Mouse (Mus musculus) spleen, adult 2 months (tissue): ENCODE measurements around the gene Tceanc2.

ENCODE experiments used
- CTCF ChIP-seq: fragments of 200-500 bp; IDR thresholded peaks from 2 replicates; pipeline ENCODE4 v1.5.1; 2011; ENCODE audit warnings: mild to moderate bottlenecking, inconsistent platforms; ENCODE audit not compliant: insufficient read depth, insufficient read length, insufficient replicate concordance; ENCODE audit errors: extremely low read depth
- POLR2A ChIP-seq: fragments of 200-500 bp; IDR thresholded peaks from 2 replicates; pipeline ENCODE4 v1.6.1; 2011; ENCODE audit warnings: low read depth, low read length, inconsistent platforms

GRCm38 (mm10) chr4:107096841-107097373 is 82.0 kb downstream of the Tceanc2 start, which contains the start of gene Cdcp2:
- TF ChIP-seq CTCF (no peak), POLR2A (no peak)
